Mouse (Mus musculus): ENCODE measurements around the gene Nlgn1.

- TF ChIP-seq CTCF (IDR thresholded peaks at IDR 0.05; ENCODE audit: control insufficient read depth, insufficient read depth, insufficient replicate concordance, low read depth, low read length) (no peak), POLR2A (IDR thresholded peaks at IDR 0.05; ENCODE audit: control insufficient read depth, low read depth, low read length) (no peak)
Measured at GRCm38 (mm10) chr3:25575526-25575925, 756.7 kb downstream of the Nlgn1 start.
